Mouse (Mus musculus) inflammation-experienced regulatory T-cells, adult 6 months (primary cell): Measurements from ENCODE around the gene Ccdc189. TPM values are rescaled to one million over a fixed set of nuclear protein-coding genes. Genes with fewer than 3 reads are reported as not detected.

ENCODE experiments used
- ATAC-seq: one replicate; pipeline ENCODE4 v1.8.0; 2017
- polyA plus RNA-seq, 3 experiments: library from polyadenylated mRNA; unstranded; fragments of 100-300 nt; shearing (Covaris generic); gene quantifications; one replicate each; pipeline ENCODE4 v1.2.1; 2017

Gene Ccdc189
- polyA plus RNA-seq, 3 experiments from 2014 or later = 0.21 to 1.3 (median 0.72) TPM

DNA sequence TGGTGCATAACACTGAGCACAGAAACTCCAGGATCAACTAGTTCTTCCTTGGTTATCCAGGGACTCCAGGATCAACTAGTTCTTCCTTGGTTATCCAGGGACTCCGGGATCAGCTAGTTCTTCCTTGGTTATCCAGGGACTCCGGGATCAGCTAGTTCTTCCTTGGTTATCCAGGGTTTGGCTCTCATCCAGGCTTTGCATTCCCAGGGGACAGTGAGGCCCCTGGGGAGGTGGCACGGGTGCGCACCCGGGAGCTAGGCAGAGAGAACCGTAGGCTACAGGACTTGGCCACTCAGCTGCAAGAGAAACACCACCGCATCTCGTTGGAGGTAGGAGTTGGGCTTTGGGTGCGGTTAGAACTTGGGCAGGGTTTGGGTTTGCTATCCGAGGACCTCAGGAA is 2.7 kb upstream of the Ccdc189 start:
- no peak for ATAC-seq

GRCm38 (mm10) chr7:127589637-127590036 is 1.2 kb upstream of the Ccdc189 start:
- no peak for ATAC-seq

- peak; percentile 24 for ATAC-seq
Observed at GRCm38 (mm10) chr7:127588901-127589300, 506 bp upstream of the Ccdc189 start.

- no peak for ATAC-seq
Observed at GRCm38 (mm10) chr7:127587196-127587595, 1.2 kb downstream of the Ccdc189 start.

- ATAC-seq = no peak
Observed at GRCm38 (mm10) chr7:127586149-127586548, 2.2 kb downstream of the Ccdc189 start.

DNA sequence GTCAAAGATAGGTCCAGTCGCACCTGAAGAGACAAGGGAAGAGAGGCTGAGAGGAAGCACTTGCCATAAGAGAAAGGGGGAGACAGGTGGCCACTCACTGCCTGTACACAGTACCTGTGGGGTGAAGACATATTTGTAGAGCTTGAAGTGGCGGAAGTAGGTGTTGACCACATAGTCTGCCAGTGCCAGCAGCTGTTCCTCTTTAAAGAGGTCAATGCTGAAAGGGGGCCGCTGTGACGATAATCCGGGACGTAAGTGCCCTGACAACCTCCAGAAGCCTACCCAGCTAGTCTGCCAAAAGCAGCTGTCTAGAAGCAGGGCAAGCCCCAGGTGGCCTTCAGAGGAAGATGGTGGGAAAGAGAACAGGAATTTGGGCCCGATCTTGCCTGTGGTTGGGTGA is 3.4 kb downstream of the Ccdc189 start:
- no peak for ATAC-seq

- no peak for ATAC-seq
Observed at GRCm38 (mm10) chr7:127583260-127583659, 5.1 kb downstream of the Ccdc189 start.

GRCm38 (mm10) chr7:127574115-127574514 is 14.3 kb downstream of the Ccdc189 start:
- no peak for ATAC-seq

DNA sequence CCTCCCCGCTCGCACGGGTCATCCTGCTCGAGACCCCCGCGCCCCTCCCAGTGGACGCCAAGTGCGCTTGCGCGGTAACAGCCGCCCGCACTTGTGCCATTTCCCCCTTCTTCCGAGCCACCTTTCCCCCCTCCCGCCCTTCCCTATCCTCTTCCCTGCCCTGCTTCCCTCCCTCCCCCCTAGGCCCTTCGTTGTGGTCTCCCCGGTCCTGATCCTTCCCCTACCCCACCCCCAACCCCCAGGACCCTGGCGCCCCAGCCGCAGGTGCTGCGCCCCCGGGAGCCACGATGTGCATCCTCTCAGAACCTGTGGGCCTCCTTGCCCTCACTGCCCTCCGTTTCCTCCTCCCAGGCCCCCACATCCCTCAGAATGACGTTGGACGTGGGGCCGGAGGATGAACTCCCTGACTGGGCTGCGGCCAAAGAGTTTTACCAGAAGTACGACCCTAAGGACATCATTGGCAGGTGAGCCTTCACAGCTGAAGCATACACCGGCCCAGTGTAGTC is 14.8 kb downstream of the Ccdc189 start:
- no peak for ATAC-seq

GRCm38 (mm10) chr7:127572895-127573471 is 15.4 kb downstream of the Ccdc189 start, which contains the start of gene Phkg2:
TSS of gene Phkg2 (plus strand) at chr7:127573340.
- ATAC-seq = peak; percentile 99

- ATAC-seq = no peak
Observed at GRCm38 (mm10) chr7:127564381-127565150, 23.8 kb downstream of the Ccdc189 start.

DNA sequence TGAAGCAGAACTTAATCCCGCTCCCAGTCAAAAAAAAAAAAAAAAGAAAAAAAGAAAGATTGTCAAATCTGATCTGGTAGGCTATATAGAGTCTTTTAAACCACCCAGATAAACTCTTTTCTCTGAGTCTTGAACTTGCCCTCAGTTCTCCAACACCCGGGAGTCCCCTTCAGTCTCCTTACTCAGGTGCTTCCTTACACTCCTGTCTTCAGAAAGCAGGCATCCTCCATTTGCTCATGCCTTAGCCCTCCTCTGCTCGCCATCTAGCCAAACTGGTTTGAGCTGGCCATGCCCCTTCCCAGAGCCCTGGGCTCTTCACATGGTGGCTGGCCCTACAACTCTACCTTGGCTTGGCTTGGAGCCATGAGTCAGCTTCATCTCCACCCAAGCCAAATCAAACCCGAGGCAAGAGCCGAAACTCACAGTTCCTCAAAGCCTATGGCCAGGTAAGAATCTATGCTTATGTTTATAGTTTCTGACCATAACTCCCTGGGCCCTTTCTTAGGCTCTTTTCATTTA is 27.0 kb downstream of the Ccdc189 start, which contains the start of gene Tmem265:
Tmem265 (plus strand) TSS at position 51 of the 519 bp plus-strand sequence.
- no peak for ATAC-seq

DNA sequence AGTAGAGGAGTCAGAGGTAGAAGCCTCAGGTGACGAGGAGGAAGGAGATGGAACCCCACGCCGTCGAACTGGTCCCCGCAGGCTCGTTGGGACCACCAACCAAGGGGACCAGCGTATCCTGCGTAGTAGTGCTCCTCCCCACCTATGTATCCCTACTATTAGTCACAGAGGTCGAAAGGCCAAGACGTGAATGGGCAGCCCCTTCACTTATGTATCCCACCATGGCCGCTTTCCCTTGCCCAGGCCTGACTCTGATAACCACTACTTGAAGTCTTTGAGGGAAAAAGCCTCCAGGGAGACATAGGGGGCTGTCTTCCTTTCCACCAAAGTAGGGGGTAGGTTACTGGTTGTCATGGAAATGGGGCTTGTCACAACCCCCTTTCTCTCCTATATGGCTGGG is 27.8 kb downstream of the Ccdc189 start:
- no peak for ATAC-seq

DNA sequence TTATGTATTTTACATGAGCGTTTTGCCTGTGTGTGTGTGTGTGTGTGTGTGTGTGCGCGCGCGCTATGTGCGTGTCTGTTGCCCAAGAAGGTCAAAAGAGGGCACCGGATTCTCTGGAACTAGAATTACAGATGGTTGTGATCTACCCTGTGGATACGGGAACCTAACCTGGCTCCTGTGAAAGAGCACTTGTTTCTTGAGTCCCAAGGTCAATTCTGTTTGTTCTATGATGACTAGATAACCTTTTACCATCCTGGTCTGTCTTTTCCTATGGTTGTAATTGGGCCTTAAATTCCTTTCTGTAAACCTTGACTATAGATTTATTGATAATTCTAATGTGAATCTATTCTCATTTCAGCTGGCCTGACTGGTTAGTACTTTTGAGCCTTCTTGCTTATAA is 36.8 kb downstream of the Ccdc189 start:
- ATAC-seq = no peak

DNA sequence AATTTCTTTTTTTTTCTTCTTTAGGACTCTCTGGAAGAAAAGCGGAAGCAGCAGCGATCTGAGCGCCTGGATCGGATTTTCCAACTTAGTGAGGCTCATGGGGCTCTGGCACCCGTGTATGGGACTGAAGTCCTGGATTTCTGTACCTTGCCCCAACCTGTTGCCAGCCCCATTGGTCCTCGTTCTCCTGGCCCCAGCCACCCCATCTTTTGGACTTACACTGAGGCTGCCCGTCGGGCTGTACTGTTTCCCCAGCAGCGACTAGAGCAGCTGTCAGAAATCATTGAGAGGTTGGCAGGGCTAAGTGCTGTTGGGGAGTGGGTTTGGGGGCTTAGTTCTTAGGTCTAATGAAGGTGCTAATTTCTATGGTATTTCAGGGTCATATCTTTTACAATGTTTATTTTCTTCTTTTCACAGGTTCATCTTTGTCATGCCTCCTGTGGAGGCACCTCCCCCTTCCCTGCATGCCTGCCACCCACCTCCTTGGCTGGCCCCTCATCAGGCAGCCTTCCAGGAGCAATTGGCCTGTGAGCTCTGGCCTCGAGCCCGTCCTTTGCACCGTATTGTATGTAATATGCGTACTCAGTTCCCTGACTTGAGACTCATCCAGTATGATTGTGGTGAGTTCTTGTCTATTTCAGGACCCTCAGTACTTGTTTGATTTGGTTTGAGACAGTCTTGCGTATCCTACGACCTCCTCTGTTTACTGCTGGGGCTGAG is 39.1 kb downstream of the Ccdc189 start:
- no peak for ATAC-seq

DNA sequence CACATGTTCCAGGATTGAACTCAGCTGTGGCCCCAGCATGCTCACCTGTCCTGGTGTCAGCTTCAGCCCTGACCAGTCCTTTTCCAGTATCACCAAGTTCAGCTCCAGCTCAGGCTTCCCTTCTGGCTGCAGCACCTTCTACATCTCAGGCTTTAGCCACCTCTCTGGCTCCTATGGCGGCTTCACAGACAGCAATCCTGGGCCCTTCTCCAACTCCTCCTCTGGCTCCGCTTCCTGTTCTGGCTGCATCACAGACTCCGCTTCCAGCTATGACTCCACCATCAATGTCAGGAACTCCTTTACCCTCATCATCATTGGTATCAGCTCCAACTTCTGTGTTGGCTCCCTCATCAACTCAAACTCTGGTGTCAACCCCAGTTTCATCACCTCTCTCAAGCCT is 46.7 kb downstream of the Ccdc189 start:
- no peak for ATAC-seq

Other genes with a start within 250 kb of the Ccdc189 start
- gene Zfp768, start 243.0 kb downstream of the Ccdc189 start, polyA plus RNA-seq = under 1 TPM in 1 of 3 experiments, not detected in 2; 0.28 TPM
- 10 to 100 TPM in 2 of 3 experiments, 1 to 10 TPM in 1; 9.9 to 11.0 (median 10.6) TPM for gene Zfp747, start 212.5 kb downstream of the Ccdc189 start, polyA plus RNA-seq
- 1 to 10 TPM; 4.8 to 8.8 (median 6.5) TPM for gene 9130019O22Rik, start 201.4 kb downstream of the Ccdc189 start, polyA plus RNA-seq
- 1 to 10 TPM; 4.0 to 7.8 (median 5.4) TPM for gene E430018J23Rik, start 195.0 kb downstream of the Ccdc189 start, polyA plus RNA-seq
- 1 to 10 TPM; 3.6 to 7.5 (median 6.1) TPM for gene Zfp764, start 181.8 kb downstream of the Ccdc189 start, polyA plus RNA-seq
- gene Zfp688, start 166.5 kb downstream of the Ccdc189 start, polyA plus RNA-seq = 10 to 100 TPM; 15.5 to 20.4 (median 16.4) TPM
- gene Zfp689, start 139.4 kb downstream of the Ccdc189 start, polyA plus RNA-seq = 1 to 10 TPM; 4.3 to 5.0 (median 4.7) TPM
- 100 to 1,000 TPM; 151 to 194 (median 184) TPM for gene Prr14, start 129.0 kb downstream of the Ccdc189 start, polyA plus RNA-seq
- gene Fbrs, start 109.4 kb downstream of the Ccdc189 start, polyA plus RNA-seq = 10 to 100 TPM; 17.7 to 30.0 (median 19.5) TPM
- gene Srcap, start 76.6 kb downstream of the Ccdc189 start, polyA plus RNA-seq = 10 to 100 TPM in 1 of 3 experiments, 1 to 10 TPM in 2; 6.2 to 19.0 (median 9.0) TPM
- 10 to 100 TPM; 22.6 to 29.7 (median 25.3) TPM for gene Gm42715, start 69.0 kb downstream of the Ccdc189 start, polyA plus RNA-seq
- 10 to 100 TPM; 30.0 to 46.0 (median 34.3) TPM for gene Tmem265, start 27.2 kb downstream of the Ccdc189 start, polyA plus RNA-seq
- 100 to 1,000 TPM in 1 of 3 experiments, 10 to 100 TPM in 2; 75.0 to 116 (median 93.2) TPM for gene Phkg2, start 15.3 kb downstream of the Ccdc189 start, polyA plus RNA-seq
- gene Rnf40, start 172 bp upstream of the Ccdc189 start, polyA plus RNA-seq = 10 to 100 TPM; 24.0 to 30.6 (median 29.7) TPM
- gene Zfp629, start 27.2 kb upstream of the Ccdc189 start, polyA plus RNA-seq = under 1 TPM in 2 of 3 experiments, not detected in 1; 0.74 to 0.92 TPM
- 10 to 100 TPM in 1 of 3 experiments, 1 to 10 TPM in 2; 3.2 to 10.9 (median 4.9) TPM for gene Bcl7c, start 120.3 kb upstream of the Ccdc189 start, polyA plus RNA-seq
- gene Ctf1, start 124.1 kb upstream of the Ccdc189 start, polyA plus RNA-seq = not detected
- not detected for gene Ctf2, start 143.6 kb upstream of the Ccdc189 start, polyA plus RNA-seq
- gene Fbxl19, start 155.9 kb upstream of the Ccdc189 start, polyA plus RNA-seq = under 1 TPM; 0.31 to 0.87 (median 0.84) TPM
- 10 to 100 TPM; 11.3 to 14.3 (median 14.2) TPM for gene Orai3, start 181.2 kb upstream of the Ccdc189 start, polyA plus RNA-seq
- 1 to 10 TPM; 3.9 to 7.9 (median 6.8) TPM for gene Setd1a, start 188.1 kb upstream of the Ccdc189 start, polyA plus RNA-seq
- not detected for gene Gm49388, start 197.0 kb upstream of the Ccdc189 start, polyA plus RNA-seq
- 1 to 10 TPM; 3.6 to 5.5 (median 5.2) TPM for gene Hsd3b7, start 212.0 kb upstream of the Ccdc189 start, polyA plus RNA-seq
- gene Stx4a, start 235.7 kb upstream of the Ccdc189 start, polyA plus RNA-seq = 10 to 100 TPM; 38.1 to 69.3 (median 57.4) TPM
- gene Stx1b, start 236.0 kb upstream of the Ccdc189 start, polyA plus RNA-seq = under 1 TPM in 1 of 3 experiments, not detected in 2; 0.09 TPM